Mouse (Mus musculus): ENCODE measurements at regions not wholly inside any gene's neighbourhood (a gene's known extent, or its start where the extent isn't known, plus 50 kb on each side); places are given as distances from the start of the nearest gene placed in this dataset.
A peak's percentile ranks its signal among the peaks of the same experiment; 100 is the strongest.

- no peak for DNase-seq (ENCODE audit: low spot score in 2 of 2)
These were observed 56.4 kb upstream of the Itga6 start for GRCm38 (mm10) chr2:71689041-71689440.

- DNase-seq (ENCODE audit: low spot score in 2 of 2), result peak; percentile 70 to 74
These were observed 54.9 kb upstream of the Itga6 start for GRCm38 (mm10) chr2:71690277-71691161.

- no peak for DNase-seq (ENCODE audit: low spot score in 2 of 2)
These were observed 50.6 kb upstream of the Itga6 start for GRCm38 (mm10) chr2:71694758-71695310.

Data from heart, adult 9 months (tissue).